Mouse (Mus musculus): ENCODE measurements around the gene Morc3. TPM values are rescaled to one million over a fixed set of nuclear protein-coding genes. Genes with fewer than 3 reads are reported as not detected.
A peak's percentile ranks its signal among the peaks of the same experiment; 100 is the strongest.

The Morc3 gene
- total RNA-seq, 2 experiments from 2014 or later = 10.5 to 16.8 TPM

GRCm38 (mm10) chr16:93860686-93861085 lies 28.8 kb downstream of the Morc3 start:
- intact Hi-C loops (cut with DNase I; ENCODE audit: low total_unique reads) = no loop called here
- DNase-seq = no peak

- no peak for DNase-seq
- intact Hi-C loops (cut with DNase I; ENCODE audit: low total_unique reads) = no loop called here
These were observed 42.9 kb downstream of the Morc3 start for GRCm38 (mm10) chr16:93874841-93875240.

DNA sequence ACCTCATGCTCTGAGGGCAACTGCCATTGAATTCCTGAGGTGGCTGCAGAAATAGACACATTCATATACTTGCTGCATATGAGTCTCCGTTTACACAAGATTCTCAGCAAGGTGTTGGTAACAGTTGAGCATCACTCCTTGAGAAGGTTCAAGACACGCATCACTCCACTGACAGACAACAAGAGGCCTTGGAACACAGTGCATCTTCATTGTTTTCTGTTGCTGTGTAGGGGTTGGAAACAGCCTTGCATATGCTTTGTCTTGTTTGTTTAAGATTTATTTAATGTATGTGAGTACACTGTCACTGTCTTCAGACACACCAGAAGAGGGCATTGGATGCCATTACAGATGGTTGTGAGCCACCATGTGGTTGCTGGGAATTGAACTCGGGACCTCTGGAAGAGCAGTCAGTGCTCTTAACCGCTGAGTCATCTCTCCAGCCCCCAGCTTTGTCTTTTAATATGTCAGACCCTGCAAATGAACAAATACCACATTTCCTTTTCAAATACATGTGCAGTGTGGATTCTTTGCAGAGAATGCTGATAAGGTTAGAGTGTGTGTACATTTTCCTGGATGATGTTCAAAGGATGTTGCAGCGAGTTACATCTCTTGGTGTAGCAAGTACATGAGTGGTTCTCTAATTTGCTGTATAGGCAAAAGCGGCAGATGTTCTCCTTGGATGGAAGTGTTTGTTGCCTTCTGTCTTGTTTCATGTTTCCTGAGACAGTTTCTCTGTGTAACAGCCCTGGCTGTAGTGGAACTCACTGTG lies 45.9 kb downstream of the Morc3 start:
- DNase-seq = no peak
- intact Hi-C loops (cut with DNase I; ENCODE audit: low total_unique reads) = no loop called here

GRCm38 (mm10) chr16:93883423-93884085 lies 51.6 kb downstream of the Morc3 start, which contains the start of gene Chaf1b:
Gene Chaf1b, plus strand, starts transcription at chr16:93883901.
- intact Hi-C loops (cut with DNase I; ENCODE audit: low total_unique reads) = no loop called here
- peak; percentile 94 for DNase-seq

DNA sequence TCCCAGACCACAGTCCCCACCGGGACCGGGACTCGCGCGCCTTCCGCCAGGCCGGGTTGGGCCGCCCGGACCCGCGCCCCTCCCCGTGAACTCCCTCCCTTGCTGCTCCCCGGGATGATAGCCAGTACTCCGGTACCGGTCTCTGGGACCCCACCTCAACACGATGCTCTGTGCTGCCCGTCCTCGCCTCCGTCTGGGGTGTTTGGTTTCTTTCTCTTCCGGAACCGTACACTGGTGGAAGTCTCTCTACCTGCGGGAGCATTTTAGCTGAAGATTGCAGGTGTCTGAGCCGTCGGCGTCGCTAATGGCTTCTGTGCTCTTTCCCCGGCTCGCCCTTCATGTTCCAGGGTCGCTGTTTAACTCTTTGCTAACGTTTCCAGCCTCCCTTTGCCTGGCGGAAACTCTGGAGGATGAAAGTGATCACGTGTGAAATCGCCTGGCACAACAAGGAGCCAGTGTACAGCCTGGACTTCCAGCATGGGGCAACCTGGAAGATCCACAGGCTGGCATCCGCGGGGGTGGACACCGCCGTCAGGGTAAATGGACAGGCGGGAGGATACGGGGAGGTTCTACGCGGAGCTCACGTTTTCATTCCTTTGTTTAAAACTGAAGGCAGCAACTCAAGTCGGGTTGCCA lies 52.3 kb downstream of the Morc3 start:
- intact Hi-C loops (cut with DNase I; ENCODE audit: low total_unique reads) = no loop called here
- DNase-seq = no peak

DNA sequence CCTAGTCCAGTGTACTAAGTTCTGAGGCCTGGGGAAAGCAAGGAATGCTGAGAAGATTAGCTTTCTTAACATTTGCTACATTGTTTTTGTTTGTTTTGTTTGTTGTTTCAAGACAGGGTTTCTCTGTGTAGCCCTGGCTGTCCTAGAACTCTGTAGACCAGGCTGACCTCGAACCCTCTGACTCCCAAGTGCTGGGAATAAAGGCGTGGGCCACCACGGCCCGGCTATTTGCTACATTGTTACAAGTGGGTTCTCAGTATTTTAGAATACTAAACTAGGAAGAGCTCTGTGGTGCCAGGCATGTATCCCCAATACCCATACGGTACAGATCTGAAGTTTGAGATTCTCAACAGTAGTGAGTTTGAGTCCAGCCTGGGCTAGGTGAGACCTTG lies 52.8 kb downstream of the Morc3 start:
- DNase-seq = no peak
- intact Hi-C loops (cut with DNase I; ENCODE audit: low total_unique reads) = no loop called here

- intact Hi-C loops (cut with DNase I; ENCODE audit: low total_unique reads) = no loop called here
- no peak for DNase-seq
These were observed 56.6 kb downstream of the Morc3 start for GRCm38 (mm10) chr16:93888481-93888880.

GRCm38 (mm10) chr16:93890948-93891604 lies 59.2 kb downstream of the Morc3 start:
- no peak for DNase-seq

GRCm38 (mm10) chr16:93893285-93893684 lies 61.4 kb downstream of the Morc3 start:
- intact Hi-C loops (cut with DNase I; ENCODE audit: low total_unique reads) = no loop called here
- no peak for DNase-seq

More at GRCm38 (mm10) chr16:93890948-93891604, 59.2 kb downstream of the Morc3 start:
- intact Hi-C loops (cut with DNase I; ENCODE audit: low total_unique reads) = no loop called here

- intact Hi-C loops (cut with DNase I; ENCODE audit: low total_unique reads) = no loop called here
- DNase-seq = no peak
These were observed 71.1 kb downstream of the Morc3 start for GRCm38 (mm10) chr16:93903027-93903426.

DNA sequence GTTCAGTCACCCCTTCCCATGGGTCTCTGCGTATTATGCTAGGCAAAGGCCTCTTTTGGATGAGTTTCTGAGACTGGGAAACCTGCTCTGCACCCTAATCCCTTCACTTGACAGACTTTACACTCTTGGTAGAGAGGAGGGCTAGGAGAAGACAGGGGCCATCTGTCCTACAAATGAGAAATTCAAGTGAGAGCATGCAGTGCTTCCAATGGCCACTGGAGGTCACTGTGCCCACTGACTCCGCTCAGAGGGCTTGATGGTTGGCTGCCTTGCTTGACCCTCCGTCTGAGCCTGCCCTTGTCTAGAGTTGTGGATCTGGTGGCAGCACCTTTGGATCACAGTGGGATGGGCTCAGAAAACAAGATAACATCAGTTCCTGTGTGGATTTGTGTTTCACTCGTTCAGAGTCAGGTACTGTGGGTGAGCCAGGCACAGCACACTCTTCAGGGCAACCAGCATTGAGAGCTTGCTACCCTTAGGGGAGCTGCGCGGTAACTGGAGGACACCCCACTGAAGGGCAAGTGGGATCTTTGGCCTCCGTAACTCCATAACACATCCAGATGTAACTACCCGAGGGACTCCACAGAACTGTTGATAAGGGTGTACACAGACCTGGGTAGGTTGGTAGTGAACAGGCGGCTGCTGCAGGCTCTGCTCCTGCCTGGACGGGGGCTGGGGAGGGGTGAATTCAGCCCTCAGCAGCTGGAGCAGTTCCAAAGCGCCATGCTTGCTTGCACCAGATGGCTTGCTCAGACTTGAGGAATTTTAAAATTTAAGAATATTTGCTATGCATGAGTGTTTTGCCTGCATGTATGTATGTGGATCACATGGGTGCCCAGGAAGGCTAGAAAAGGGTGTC lies 74.5 kb downstream of the Morc3 start:
- DNase-seq = peak; percentile 54
- intact Hi-C loops (cut with DNase I; ENCODE audit: low total_unique reads) = no loop called here

- intact Hi-C loops (cut with DNase I; ENCODE audit: low total_unique reads) = no loop called here
- DNase-seq = no peak
These were observed 75.8 kb downstream of the Morc3 start for GRCm38 (mm10) chr16:93907761-93908160.

- no peak for DNase-seq
- intact Hi-C loops (cut with DNase I; ENCODE audit: low total_unique reads) = no loop called here
These were observed 76.3 kb downstream of the Morc3 start for GRCm38 (mm10) chr16:93908196-93908595.

- DNase-seq = no peak
- intact Hi-C loops (cut with DNase I; ENCODE audit: low total_unique reads) = no loop called here
These were observed 78.0 kb downstream of the Morc3 start for GRCm38 (mm10) chr16:93909936-93910335.

DNA sequence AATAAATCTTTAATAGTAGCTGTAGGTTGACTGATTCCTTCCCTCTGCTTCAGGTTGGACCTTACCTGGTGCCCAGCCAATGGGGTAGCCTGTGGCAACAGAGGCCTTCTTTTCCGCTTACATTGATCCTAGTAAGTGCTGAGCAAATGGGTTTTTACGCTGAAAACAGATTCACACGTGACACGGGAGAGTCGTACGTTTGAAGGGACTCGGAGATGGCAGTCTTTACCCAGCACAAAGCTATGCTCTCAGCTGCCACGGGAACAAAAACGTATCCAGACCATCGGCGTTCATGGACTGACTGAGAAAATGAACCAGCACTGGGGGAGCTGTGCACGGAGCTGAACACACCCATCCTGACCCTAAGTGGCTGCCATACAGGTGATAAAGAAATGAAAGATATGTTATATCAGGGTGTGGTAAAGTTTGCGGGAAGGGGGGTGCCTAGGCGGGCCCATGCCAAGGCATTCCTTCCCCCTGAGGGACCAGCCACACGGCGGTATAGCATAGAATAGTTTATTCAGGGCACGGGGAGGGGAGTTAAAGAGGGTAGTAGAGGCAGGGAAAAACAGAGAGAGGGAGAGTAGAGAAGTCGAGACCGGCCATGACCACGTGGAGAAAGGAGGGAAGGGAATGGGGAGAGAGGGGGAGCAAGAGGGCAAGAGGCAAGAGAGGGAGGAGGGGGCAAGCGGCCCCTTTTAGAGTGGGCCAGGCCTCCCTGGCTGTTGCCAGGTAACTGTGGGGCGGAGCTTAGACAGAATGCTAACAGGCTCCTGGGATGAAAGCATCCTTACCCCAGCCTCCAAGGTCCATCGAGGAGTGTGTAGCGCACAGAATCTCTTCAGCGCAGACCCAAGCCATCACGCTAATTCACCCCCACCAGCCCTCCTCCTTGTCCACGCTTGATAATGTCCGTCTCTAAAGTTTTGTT lies 79.1 kb downstream of the Morc3 start:
- no peak for DNase-seq
- intact Hi-C loops (cut with DNase I; ENCODE audit: low total_unique reads) = no loop called here

DNA sequence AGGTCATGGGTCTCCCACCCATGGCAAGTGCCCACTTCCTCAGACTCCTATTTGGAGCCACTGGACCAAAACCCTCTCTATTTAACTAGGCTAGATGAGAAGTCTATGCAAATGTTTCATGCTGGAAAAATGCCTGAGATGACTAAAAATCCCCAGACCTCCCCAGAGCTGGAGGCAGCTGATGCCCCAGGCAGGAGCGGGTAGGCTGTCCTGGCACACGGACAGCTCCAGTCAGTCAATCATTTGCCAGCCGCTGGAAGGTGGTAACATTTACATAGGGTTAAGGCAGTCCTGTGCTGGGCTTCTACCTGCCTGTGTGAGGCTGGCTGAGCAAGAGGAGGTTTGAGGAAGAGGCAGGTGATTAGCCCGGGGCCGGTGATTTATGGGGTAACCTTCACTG lies 80.2 kb downstream of the Morc3 start:
- intact Hi-C loops (cut with DNase I; ENCODE audit: low total_unique reads) = no loop called here
- DNase-seq = no peak

DNA sequence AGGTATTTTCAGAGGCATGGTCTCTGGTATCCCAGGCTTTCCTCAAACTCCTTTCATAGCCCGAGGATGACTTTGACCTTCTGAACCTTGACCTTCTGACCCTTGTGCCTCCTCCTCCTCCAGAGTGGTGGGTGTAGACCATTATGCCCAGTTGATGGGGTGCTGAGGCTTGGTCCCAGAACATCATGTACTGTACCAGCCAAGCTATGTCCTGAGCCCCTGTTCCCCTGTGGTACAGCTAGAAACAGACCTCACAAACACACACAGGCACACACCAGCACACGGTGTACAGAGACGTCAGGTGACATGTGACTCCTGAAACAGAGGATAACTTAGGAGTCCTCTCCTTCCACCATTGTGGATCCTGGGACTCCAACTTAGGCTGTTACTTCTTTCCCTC lies 80.9 kb downstream of the Morc3 start:
- no peak for DNase-seq
- intact Hi-C loops (cut with DNase I; ENCODE audit: low total_unique reads) = no loop called here

- intact Hi-C loops (cut with DNase I; ENCODE audit: low total_unique reads) = no loop called here
- no peak for DNase-seq
These were observed 82.1 kb downstream of the Morc3 start for GRCm38 (mm10) chr16:93913881-93914576.
